Mouse (Mus musculus) midbrain, embryonic 13.5 days (tissue): Measurements from ENCODE around the gene Hnrnpul2. TPM values are rescaled to one million over a fixed set of nuclear protein-coding genes. Genes with fewer than 3 reads are reported as not detected.
A peak's percentile ranks its signal among the peaks of the same experiment; 100 is the strongest.
"Not testable (repeated sequence)": the region's sequence is repeated elsewhere in the genome, so short reads cannot be mapped to it uniquely, and the experiment has no call there.

Source experiments
- ATAC-seq: fragments of 200-750 bp; cut with Nextera tagmentation; 2 replicates; pipeline ENCODE4 v1.8.0; 2017; ENCODE audit warnings: mild to moderate bottlenecking, moderate TSS enrichment, moderate library complexity
- H3K27ac ChIP-seq: fragments of 300-500 bp; sonication (generic); 2 replicates; pipeline ENCODE4 v1.5.1; 2015; ENCODE audit warnings: inconsistent platforms, mild to moderate bottlenecking, moderate library complexity
- H3K27me3 ChIP-seq: fragments of 300-500 bp; sonication (generic); 2 replicates; pipeline ENCODE4 v1.6.1; 2015; ENCODE audit warnings: mild to moderate bottlenecking, inconsistent platforms
- H3K36me3 ChIP-seq: fragments of 300-500 bp; sonication (generic); 2 replicates; pipeline ENCODE4 v1.6.1; 2015; ENCODE audit warnings: mild to moderate bottlenecking, inconsistent platforms
- H3K4me1 ChIP-seq: fragments of 300-500 bp; sonication (generic); replicated peaks from 2 replicates; pipeline ENCODE4 v1.6.1; 2015; ENCODE audit warnings: inconsistent platforms
- H3K4me2 ChIP-seq: fragments of 300-500 bp; sonication (generic); replicated peaks from 2 replicates; pipeline ENCODE4 v1.6.1; 2015; ENCODE audit warnings: moderate library complexity, mild to moderate bottlenecking, inconsistent platforms
- H3K4me3 ChIP-seq: fragments of 300-500 bp; sonication (generic); replicated peaks from 2 replicates; pipeline ENCODE4 v1.5.1; 2015; ENCODE audit warnings: mild to moderate bottlenecking, inconsistent platforms
- H3K9ac ChIP-seq: fragments of 300-500 bp; sonication (generic); replicated peaks from 2 replicates; pipeline ENCODE4 v1.6.1; 2015; ENCODE audit warnings: mild to moderate bottlenecking, inconsistent platforms
- H3K9me3 ChIP-seq: fragments of 300-500 bp; sonication (generic); 2 replicates; pipeline ENCODE4 v1.6.1; 2016; ENCODE audit warnings: mild to moderate bottlenecking, inconsistent platforms
- WGBS: fragments of 180-500 bp; shearing (Covaris S2); methylation state at CpG from one replicate; pipeline ENCODE4 v1.1.7; 2015; 5-methylcytosine and 5-hydroxymethylcytosine counted together
- polyA plus RNA-seq: library from polyadenylated mRNA; unstranded; fragments of >200 nt; fragmentation: Nextera tagmentation; extraction: Ambion mirVana; gene quantifications from 2 replicates; pipeline ENCODE4 v1.2.1, GENCODE M21; 2015

Gene Hnrnpul2
- polyA plus RNA-seq, 1 experiment from 2014 or later, result 6.1 TPM

GRCm38 (mm10) chr19:8864265-8864664 is 44.5 kb downstream of the Hnrnpul2 start:
- no peaks in the 10 kb centered on the region for H3K36me3 ChIP-seq
- 84% methylated on average over 6 of the region's 6 CpGs for WGBS
- no peak for ATAC-seq

GRCm38 (mm10) chr19:8870381-8870780 is 50.6 kb downstream of the Hnrnpul2 start:
- not testable (repeated sequence) for H3K9ac ChIP-seq, H3K27ac ChIP-seq, H3K27me3 ChIP-seq, ATAC-seq, H3K4me3 ChIP-seq, H3K9me3 ChIP-seq
- WGBS, result 63% methylated on average over 3 of the region's 3 CpGs
- Histone ChIP-seq H3K4me1 (peaks cover 13% of the 10 kb centered on the region), H3K4me2 (0 out of 2 replicates have a peak overlapping the region, but pooled peaks have one; percentile 86), H3K36me3 (peaks cover 24% of the 10 kb centered on the region)

More at GRCm38 (mm10) chr19:8864265-8864664, 44.5 kb downstream of the Hnrnpul2 start:
- Histone ChIP-seq H3K27me3 (no peaks in the 10 kb centered on the region), H3K4me1 (no peaks in the 10 kb centered on the region), H3K9ac (no peak overlapping the region), H3K4me2 (no peak overlapping the region), H3K27ac (no peak overlapping the region), H3K9me3 (no peaks in the 10 kb centered on the region), H3K4me3 (no peak overlapping the region)

GRCm38 (mm10) chr19:8870838-8871237 is 51.0 kb downstream of the Hnrnpul2 start:
- peak overlapping the region; percentile 86 for H3K4me2 ChIP-seq
- peak overlapping the region; percentile 75 for H3K27ac ChIP-seq
- H3K9ac ChIP-seq, result peak overlapping the region; percentile 93
- peak overlapping the region; percentile 86 for H3K4me3 ChIP-seq
- no peaks in the 10 kb centered on the region for H3K27me3 ChIP-seq
- H3K4me1 ChIP-seq, result peaks cover 13% of the 10 kb centered on the region
- 65% methylated on average over 9 of the region's 9 CpGs for WGBS
- no peaks in the 10 kb centered on the region for H3K9me3 ChIP-seq
- H3K36me3 ChIP-seq, result peaks cover 29% of the 10 kb centered on the region
- ATAC-seq, result peak; percentile 61

GRCm38 (mm10) chr19:8871267-8872186 is 51.7 kb downstream of the Hnrnpul2 start, which contains the start of gene Ubxn1:
Gene Ubxn1 (plus strand): TSS chr19:8871496.
- H3K9ac ChIP-seq, result peak within 1 kb of the TSS; percentile 93
- peak within 1 kb of the TSS; percentile 76 for H3K27ac ChIP-seq
- peaks cover 36% of the 10 kb centered on the region for H3K36me3 ChIP-seq
- H3K9me3 ChIP-seq, result no peaks in the 10 kb centered on the region
- peaks cover 13% of the 10 kb centered on the region for H3K4me1 ChIP-seq
- peak within 1 kb of the TSS; percentile 86 for H3K4me2 ChIP-seq
- peak; percentile 97 for ATAC-seq
- under 1% methylated on average over 59 of the region's 59 CpGs for WGBS
- H3K27me3 ChIP-seq, result no peaks in the 10 kb centered on the region
- peak within 1 kb of the TSS; percentile 86 for H3K4me3 ChIP-seq

- Histone ChIP-seq H3K27me3 (no peaks in the 10 kb centered on the region), H3K36me3 (peaks cover 44% of the 10 kb centered on the region), H3K27ac (no peak overlapping the region), H3K9me3 (no peaks in the 10 kb centered on the region), H3K4me1 (peaks cover 13% of the 10 kb centered on the region), H3K4me2 (peak overlapping the region; percentile 86), H3K9ac (peak overlapping the region; percentile 93), H3K4me3 (peak overlapping the region; percentile 86)
- 81% methylated on average over 10 of the region's 10 CpGs for WGBS
- no peak for ATAC-seq
Measured at GRCm38 (mm10) chr19:8872266-8872840, 52.5 kb downstream of the Hnrnpul2 start.

GRCm38 (mm10) chr19:8875031-8875430 is 55.2 kb downstream of the Hnrnpul2 start:
- no peaks in the 10 kb centered on the region for H3K27me3 ChIP-seq
- no peak overlapping the region for H3K27ac ChIP-seq
- H3K4me1 ChIP-seq, result peaks cover 23% of the 10 kb centered on the region
- peaks cover 49% of the 10 kb centered on the region for H3K36me3 ChIP-seq
- 91% methylated on average over 7 of the region's 7 CpGs for WGBS
- H3K9ac ChIP-seq, result no peak overlapping the region
- no peaks in the 10 kb centered on the region for H3K9me3 ChIP-seq
- ATAC-seq, result no peak
- no peak overlapping the region for H3K4me2 ChIP-seq
- no peak overlapping the region for H3K4me3 ChIP-seq

- Histone ChIP-seq H3K9ac (peak within 1 kb of the TSS; percentile 87), H3K4me3 (peak within 1 kb of the TSS; percentile 72), H3K27me3 (no peaks in the 10 kb centered on the region), H3K9me3 (no peaks in the 10 kb centered on the region), H3K27ac (peak within 1 kb of the TSS; percentile 84), H3K36me3 (peaks cover 23% of the 10 kb centered on the region), H3K4me2 (peak within 1 kb of the TSS; percentile 86), H3K4me1 (peaks cover 15% of the 10 kb centered on the region)
- peak; percentile 98 for ATAC-seq
- under 1% methylated on average over 42 of the region's 42 CpGs for WGBS
Measured at GRCm38 (mm10) chr19:8880311-8881033, 60.7 kb downstream of the Hnrnpul2 start, which contains the start of gene Uqcc3. Gene Uqcc3 (minus strand): TSS chr19:8880923.

- H3K36me3 ChIP-seq, result peaks cover 18% of the 10 kb centered on the region
- H3K27ac ChIP-seq, result peak overlapping the region; percentile 84
- peak; percentile 16; the same call in 1 of the 2 replicates for ATAC-seq
- 16% methylated on average over 3 of the region's 3 CpGs for WGBS
- H3K9ac ChIP-seq, result peak overlapping the region; percentile 87
- no peaks in the 10 kb centered on the region for H3K27me3 ChIP-seq
- H3K4me3 ChIP-seq, result peak overlapping the region; percentile 72
- no peaks in the 10 kb centered on the region for H3K9me3 ChIP-seq
- peak overlapping the region; percentile 86 for H3K4me2 ChIP-seq
- peaks cover 15% of the 10 kb centered on the region for H3K4me1 ChIP-seq
Measured at GRCm38 (mm10) chr19:8881034-8881392, 61.2 kb downstream of the Hnrnpul2 start.

GRCm38 (mm10) chr19:8883616-8884015 is 63.8 kb downstream of the Hnrnpul2 start, which contains the start of the genes Lbhd1 and Gm49403:
Gene Lbhd1 (plus strand): TSS chr19:8883732.
Gene Gm49403 (plus strand): TSS chr19:8883930.
- no peaks in the 10 kb centered on the region for H3K27me3 ChIP-seq
- WGBS, result 65% methylated on average over 3 of the region's 3 CpGs
- no peak within 1 kb of the TSS for H3K4me3 ChIP-seq
- no peak for ATAC-seq
- no peaks in the 10 kb centered on the region for H3K36me3 ChIP-seq
- H3K4me1 ChIP-seq, result peaks cover 24% of the 10 kb centered on the region
- H3K9ac ChIP-seq, result no peak within 1 kb of the TSS; the same call in 1 of the 2 replicates
- H3K27ac ChIP-seq, result no peak within 1 kb of the TSS
- H3K4me2 ChIP-seq, result no peak within 1 kb of the TSS
- no peaks in the 10 kb centered on the region for H3K9me3 ChIP-seq
